ENCODE assay signal across 7 mouse cellular contexts in the genomic region with DNA sequence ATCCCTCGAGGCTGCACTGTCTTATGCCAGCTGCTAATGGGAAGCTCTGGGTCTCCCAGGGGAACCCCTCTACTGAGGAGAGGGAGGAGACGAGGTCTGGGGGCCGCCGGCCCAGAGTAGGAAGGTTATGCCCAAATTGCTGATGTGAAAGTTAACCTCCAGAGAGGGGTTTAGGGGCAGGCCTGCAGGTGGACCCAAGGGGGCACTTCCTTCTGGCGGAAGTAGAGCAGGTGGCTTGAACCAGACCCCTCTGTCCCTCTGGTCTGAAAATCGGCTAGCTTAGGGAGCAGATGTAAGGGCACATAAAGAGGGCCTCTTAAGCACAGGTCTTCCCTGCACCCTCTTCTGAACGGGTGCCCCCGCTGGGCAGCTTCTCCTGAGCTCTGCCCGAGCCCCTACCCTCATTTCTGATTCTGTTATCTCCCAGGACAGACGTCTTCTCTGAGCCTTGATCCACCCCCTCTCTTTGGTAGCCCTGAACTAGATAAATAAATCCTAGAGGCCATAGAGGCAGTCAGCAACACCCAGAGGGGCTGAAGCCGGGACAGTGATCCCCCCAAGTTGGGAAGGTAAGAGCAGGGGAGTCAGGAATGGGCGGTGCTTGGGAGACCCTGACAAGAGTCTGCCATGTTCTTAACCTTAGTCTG. TPM values are rescaled to one million over a fixed set of nuclear protein-coding genes. Genes with fewer than 3 reads are reported as not detected.
DNase-seq lines count a peak whose midpoint lies in the region; ATAC-seq and TF ChIP-seq lines count a peak whose summit lies in the region.

No protein-coding gene starts in this region.

- no peak for TF ChIP-seq POLR2A in olfactory bulb, adult 2 months (IDR thresholded peaks at IDR 0.05; ENCODE audit: insufficient read depth, low read depth, low read length)

- no peak for TF ChIP-seq CTCF in olfactory bulb, adult 2 months (IDR thresholded peaks at IDR 0.05; ENCODE audit: insufficient read depth, low read depth, low read length)

- peaks cover 10% of the 10 kb centered on the region; the same call in 1 of the 2 replicates for H3K36me3 ChIP-seq in lung, embryonic 15.5 days
- H3K36me3 ChIP-seq in embryonic facial prominence, embryonic 15.5 days: 0 out of 2 replicates have a peak, but pooled peaks cover 5% of the 10 kb centered on the region
- H3K36me3 ChIP-seq in limb, embryonic 12.5 days: peaks cover 6% of the 10 kb centered on the region; the same call in 1 of the 2 replicates

- H3K4me1 ChIP-seq in lung, embryonic 15.5 days: peaks cover 94% of the 10 kb centered on the region
- H3K4me1 ChIP-seq in embryonic facial prominence, embryonic 15.5 days: peaks cover 90% of the 10 kb centered on the region
- H3K4me1 ChIP-seq in limb, embryonic 12.5 days (replicated peaks): peaks cover 93% of the 10 kb centered on the region
- H3K4me1 ChIP-seq in olfactory bulb, adult 2 months (ENCODE audit: control insufficient read depth, insufficient read depth, low read length): peaks cover 69% of the 10 kb centered on the region

- H3K27ac ChIP-seq in lung, embryonic 15.5 days: peak overlapping the region; percentile 92
- H3K27ac ChIP-seq in embryonic facial prominence, embryonic 15.5 days (replicated peaks): peak overlapping the region; percentile 89
- no peak overlapping the region for H3K27ac ChIP-seq in limb, embryonic 12.5 days
- H3K27ac ChIP-seq in olfactory bulb, adult 2 months (ENCODE audit: insufficient read depth, low read depth, low read length): peak overlapping the region; percentile 91

- peak overlapping the region; percentile 35 for H3K4me3 ChIP-seq in lung, embryonic 15.5 days
- no peak overlapping the region for H3K4me3 ChIP-seq in embryonic facial prominence, embryonic 15.5 days (replicated peaks)
- H3K4me3 ChIP-seq in limb, embryonic 12.5 days (replicated peaks): no peak overlapping the region
- no peak overlapping the region for H3K4me3 ChIP-seq in olfactory bulb, adult 2 months (ENCODE audit: insufficient read depth, low read depth, low read length)

- peak overlapping the region; percentile 64 for H3K4me2 ChIP-seq in lung, embryonic 15.5 days
- H3K4me2 ChIP-seq in embryonic facial prominence, embryonic 15.5 days (replicated peaks): peak overlapping the region; percentile 65
- H3K4me2 ChIP-seq in limb, embryonic 12.5 days: peak overlapping the region; percentile 55

- ATAC-seq in lung, embryonic 15.5 days (ENCODE audit: borderline replicate concordance, extremely low read depth, low FRiP score, low TSS enrichment): no peak
- ATAC-seq in embryonic facial prominence, embryonic 15.5 days (ENCODE audit: insufficient number of reproducible peaks, low FRiP score, low TSS enrichment, low read depth): no peak
- ATAC-seq in limb, embryonic 12.5 days (ENCODE audit: insufficient number of reproducible peaks, insufficient read depth, low FRiP score, low TSS enrichment, low read depth): no peak

- H3K9ac ChIP-seq in lung, embryonic 15.5 days: peak overlapping the region; percentile 35
- H3K9ac ChIP-seq in embryonic facial prominence, embryonic 15.5 days: no peak overlapping the region
- peak overlapping the region; percentile 48 for H3K9ac ChIP-seq in limb, embryonic 12.5 days (replicated peaks)

- H3K9me3 ChIP-seq in lung, embryonic 15.5 days: no peaks in the 10 kb centered on the region
- H3K9me3 ChIP-seq in embryonic facial prominence, embryonic 15.5 days (replicated peaks): no peaks in the 10 kb centered on the region
- H3K9me3 ChIP-seq in limb, embryonic 12.5 days: no peaks in the 10 kb centered on the region

- DNase-seq in lung, adult 18-20 months: no peak
- DNase-seq in gastrocnemius, postnatal 25 days: no peak
- no peak for DNase-seq in urinary bladder, postnatal 25 days (ENCODE audit: low spot score)

- 42% methylated on average over 12 of the region's 12 CpGs for WGBS in lung, embryonic 15.5 days
- 58% methylated on average over 12 of the region's 12 CpGs for WGBS in embryonic facial prominence, embryonic 15.5 days
- whole genome bisulfite sequencing in limb, embryonic 12.5 days: 47% methylated on average over 12 of the region's 12 CpGs
- 65% methylated on average over 12 of the region's 12 CpGs for WGBS in olfactory bulb, adult 2 months

- H3K27me3 ChIP-seq in lung, embryonic 15.5 days: no peaks in the 10 kb centered on the region
- no peaks in the 10 kb centered on the region for H3K27me3 ChIP-seq in embryonic facial prominence, embryonic 15.5 days
- H3K27me3 ChIP-seq in limb, embryonic 12.5 days: no peaks in the 10 kb centered on the region

RNA-seq across cellular contexts. Expression of a gene that starts 18.2 kb away (rescaled TPM):
- 40.6 and 44.7 TPM in 2 replicates for polyA plus RNA-seq in lung, embryonic 15.5 days (2015; fragmentation: Nextera tagmentation; extraction: Ambion mirVana)
- polyA plus RNA-seq in embryonic facial prominence, embryonic 15.5 days (2015; fragmentation: Nextera tagmentation; extraction: Ambion mirVana): 37.6 and 37.9 TPM in 2 replicates
- 31.5 and 33.6 TPM in 2 replicates for polyA plus RNA-seq in limb, embryonic 12.5 days (2016; fragmentation: Nextera tagmentation; extraction: Ambion mirVana)
- 147 TPM in 1 of 2 replicates, not detected in the other for polyA plus RNA-seq in olfactory bulb, adult 2 months (2012; ENCODE audit: insufficient read depth, insufficient read length, low replicate concordance, missing spikeins)
- total RNA-seq in gastrocnemius, postnatal 25 days (2021): 10 to 100 TPM; 11.9 to 15.0 TPM

RNA-seq across cellular contexts. Expression of a gene that starts 47.7 kb away (rescaled TPM):
- polyA plus RNA-seq in lung, embryonic 15.5 days (2015; fragmentation: Nextera tagmentation; extraction: Ambion mirVana): 38.7 and 42.2 TPM in 2 replicates
- 51.2 and 52.7 TPM in 2 replicates for polyA plus RNA-seq in embryonic facial prominence, embryonic 15.5 days (2015; fragmentation: Nextera tagmentation; extraction: Ambion mirVana)
- polyA plus RNA-seq in limb, embryonic 12.5 days (2016; fragmentation: Nextera tagmentation; extraction: Ambion mirVana): 34.2 and 36.6 TPM in 2 replicates
- polyA plus RNA-seq in olfactory bulb, adult 2 months (2012; ENCODE audit: insufficient read depth, insufficient read length, low replicate concordance, missing spikeins): not detected in 2 replicates
- 10 to 100 TPM; 44.7 to 47.2 TPM for total RNA-seq in gastrocnemius, postnatal 25 days (2021)

RNA-seq across cellular contexts. Expression of a gene that starts 58.3 kb away (rescaled TPM):
- polyA plus RNA-seq in lung, embryonic 15.5 days (2015; fragmentation: Nextera tagmentation; extraction: Ambion mirVana): 21.1 and 23.4 TPM in 2 replicates
- 11.8 and 12.9 TPM in 2 replicates for polyA plus RNA-seq in embryonic facial prominence, embryonic 15.5 days (2015; fragmentation: Nextera tagmentation; extraction: Ambion mirVana)
- polyA plus RNA-seq in limb, embryonic 12.5 days (2016; fragmentation: Nextera tagmentation; extraction: Ambion mirVana): 10.1 and 11.1 TPM in 2 replicates
- not detected in 2 replicates for polyA plus RNA-seq in olfactory bulb, adult 2 months (2012; ENCODE audit: insufficient read depth, insufficient read length, low replicate concordance, missing spikeins)
- 1 to 10 TPM; 3.7 to 8.1 TPM for total RNA-seq in gastrocnemius, postnatal 25 days (2021)
